ENCODE assay signal across 8 mouse cellular contexts in genomic region chr11:31982247-31982943, GRCm38 (mm10). TPM values are rescaled to one million over a fixed set of nuclear protein-coding genes. Genes with fewer than 3 reads are reported as not detected.
"Had no signal": no experiment of that assay in that cellular context is flagged by ENCODE, and none has a peak within 500 bp of the region (broad histone marks: within the 10 kb centered on the region; RNA-seq: fewer than 3 reads in every experiment).

No protein-coding gene starts in this region.

RNA-seq across cellular contexts. Expression of gene 4930524B15Rik, which starts 17.0 kb away (rescaled TPM):
- total RNA-seq: megakaryocyte progenitor cell, adult 5-6 weeks; midbrain, postnatal 0 days; monocyte, adult 5-6 weeks; neutrophil, adult 5-6 weeks had no signal
- polyA plus RNA-seq: lung, embryonic 15.5 days; macrophage; spleen, adult 2 months; stomach, embryonic 15.5 days had no signal

RNA-seq across cellular contexts. Expression of gene Nsg2, which starts 17.9 kb away (rescaled TPM):
- polyA plus RNA-seq: macrophage had no signal
